Mouse (Mus musculus) limb, embryonic 12.5 days (tissue): ENCODE results near the gene Sema6d. TPM values are rescaled to one million over a fixed set of nuclear protein-coding genes. Genes with fewer than 3 reads are reported as not detected.

Experiments used
- ATAC-seq: fragments of 200-750 bp; cut with Nextera tagmentation; 2 replicates; pipeline ENCODE4 v1.8.0; 2017; ENCODE audit warnings: low read depth, moderate TSS enrichment; ENCODE audit not compliant: insufficient number of reproducible peaks, insufficient read depth, low FRiP score, low TSS enrichment
- H3K27ac ChIP-seq: fragments of 300-500 bp; sonication (generic); 2 replicates; pipeline ENCODE4 v1.5.1; 2016; ENCODE audit warnings: mild to moderate bottlenecking, moderate library complexity
- H3K27me3 ChIP-seq: fragments of 300-500 bp; sonication (generic); 2 replicates; pipeline ENCODE4 v1.6.1; 2016; ENCODE audit warnings: mild to moderate bottlenecking, moderate library complexity
- H3K36me3 ChIP-seq: fragments of 300-500 bp; sonication (generic); 2 replicates; pipeline ENCODE4 v1.6.1; 2016; ENCODE audit warnings: mild to moderate bottlenecking, moderate library complexity
- H3K4me1 ChIP-seq: fragments of 300-500 bp; sonication (generic); replicated peaks from 2 replicates; pipeline ENCODE4 v1.6.1; 2016
- H3K4me2 ChIP-seq: fragments of 300-500 bp; sonication (generic); 2 replicates; pipeline ENCODE4 v1.6.1; 2016; ENCODE audit warnings: mild to moderate bottlenecking, moderate library complexity
- H3K4me3 ChIP-seq: fragments of 300-500 bp; sonication (generic); replicated peaks from 2 replicates; pipeline ENCODE4 v1.5.1; 2016; ENCODE audit warnings: mild to moderate bottlenecking
- H3K9ac ChIP-seq: fragments of 300-500 bp; sonication (generic); replicated peaks from 2 replicates; pipeline ENCODE4 v1.6.1; 2016; ENCODE audit warnings: mild to moderate bottlenecking, moderate library complexity
- H3K9me3 ChIP-seq: fragments of 300-500 bp; sonication (generic); 2 replicates; pipeline ENCODE4 v1.6.1; 2016; ENCODE audit warnings: mild to moderate bottlenecking, moderate library complexity
- WGBS: fragments of 180-500 bp; shearing (Covaris S2); methylation state at CpG from one replicate; pipeline ENCODE4 v1.1.7; 2016; 5-methylcytosine and 5-hydroxymethylcytosine counted together
- polyA plus RNA-seq: library from polyadenylated mRNA; unstranded; fragments of >200 nt; fragmentation: Nextera tagmentation; extraction: Ambion mirVana; gene quantifications from 2 replicates; pipeline ENCODE4 v1.2.1, GENCODE M21; 2016

Gene Sema6d
- polyA plus RNA-seq, 1 experiment from 2014 or later: 6.7 TPM

DNA sequence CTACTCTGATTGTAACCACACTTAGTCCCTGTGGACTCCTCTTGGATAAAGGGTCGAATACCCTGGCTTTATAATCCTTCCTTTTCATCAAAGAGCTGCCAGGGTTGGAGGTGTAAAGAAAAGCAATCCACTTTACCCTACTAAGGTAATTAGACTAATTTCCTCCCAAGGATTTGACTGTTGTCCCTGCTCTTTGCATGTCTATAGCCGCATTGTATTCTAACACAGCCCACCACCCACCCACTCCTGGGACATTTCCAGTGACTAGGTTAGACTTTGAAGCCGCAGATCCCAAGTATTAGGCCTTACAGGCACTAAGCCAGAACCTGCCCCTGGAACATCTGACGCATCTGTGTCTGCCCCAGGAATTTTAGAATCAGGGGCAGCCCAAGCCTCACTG, 547.3 kb downstream of the Sema6d start:
- no peak overlapping the region for H3K4me3 ChIP-seq
- H3K27me3 ChIP-seq: no peaks in the 10 kb centered on the region
- ATAC-seq: no peak
- no peak overlapping the region for H3K27ac ChIP-seq
- H3K36me3 ChIP-seq: no peaks in the 10 kb centered on the region
- no peak overlapping the region for H3K9ac ChIP-seq
- 47% methylated on average over 4 of the region's 4 CpGs for WGBS
- 0 out of 2 replicates have a peak, but pooled peaks cover 4% of the 10 kb centered on the region for H3K4me1 ChIP-seq
- H3K4me2 ChIP-seq: no peak overlapping the region
- no peaks in the 10 kb centered on the region for H3K9me3 ChIP-seq

GRCm38 (mm10) chr2:124639221-124639963, 549.6 kb downstream of the Sema6d start:
- no peak for ATAC-seq
- Histone ChIP-seq H3K9ac (no peak overlapping the region), H3K36me3 (no peaks in the 10 kb centered on the region), H3K4me2 (no peak overlapping the region), H3K4me1 (0 out of 2 replicates have a peak, but pooled peaks cover 4% of the 10 kb centered on the region), H3K4me3 (no peak overlapping the region), H3K9me3 (no peaks in the 10 kb centered on the region), H3K27me3 (no peaks in the 10 kb centered on the region), H3K27ac (no peak overlapping the region)
- 72% methylated on average over 5 of the region's 5 CpGs for WGBS

- H3K27ac ChIP-seq: no peak overlapping the region
- no peaks in the 10 kb centered on the region for H3K9me3 ChIP-seq
- H3K4me3 ChIP-seq: no peak overlapping the region
- 0 out of 2 replicates have a peak, but pooled peaks cover 4% of the 10 kb centered on the region for H3K4me1 ChIP-seq
- no peaks in the 10 kb centered on the region for H3K36me3 ChIP-seq
- no peak overlapping the region for H3K4me2 ChIP-seq
- no peak overlapping the region for H3K9ac ChIP-seq
- H3K27me3 ChIP-seq: no peaks in the 10 kb centered on the region
- ATAC-seq: no peak
- WGBS: 34% methylated on average over 6 of the region's 6 CpGs
Measured at GRCm38 (mm10) chr2:124640500-124641193, 550.9 kb downstream of the Sema6d start.

DNA sequence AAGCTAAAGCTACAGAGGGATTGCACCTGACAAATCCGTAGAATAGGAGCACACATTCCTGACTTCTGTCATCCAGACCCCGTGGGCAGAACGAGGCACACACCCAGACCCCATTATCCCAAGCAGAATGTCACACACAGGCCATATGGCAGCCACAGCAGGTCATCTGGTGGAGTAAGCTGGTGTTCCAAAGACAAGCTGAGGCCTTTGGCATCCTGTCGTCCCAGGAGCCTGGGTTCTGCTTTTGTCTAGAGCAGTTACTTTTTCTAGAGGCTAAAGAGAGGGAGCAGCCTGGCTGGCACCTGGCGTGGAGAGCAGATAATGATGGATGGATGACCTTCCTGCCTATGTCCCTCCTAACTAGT, 551.4 kb downstream of the Sema6d start:
- H3K9me3 ChIP-seq: no peaks in the 10 kb centered on the region
- no peak overlapping the region for H3K4me2 ChIP-seq
- WGBS: 22% methylated on average over 5 of the region's 5 CpGs
- H3K36me3 ChIP-seq: no peaks in the 10 kb centered on the region
- no peak overlapping the region for H3K9ac ChIP-seq
- H3K27me3 ChIP-seq: no peaks in the 10 kb centered on the region
- no peak overlapping the region for H3K4me3 ChIP-seq
- no peak for ATAC-seq
- 0 out of 2 replicates have a peak, but pooled peaks cover 4% of the 10 kb centered on the region for H3K4me1 ChIP-seq
- H3K27ac ChIP-seq: no peak overlapping the region

DNA sequence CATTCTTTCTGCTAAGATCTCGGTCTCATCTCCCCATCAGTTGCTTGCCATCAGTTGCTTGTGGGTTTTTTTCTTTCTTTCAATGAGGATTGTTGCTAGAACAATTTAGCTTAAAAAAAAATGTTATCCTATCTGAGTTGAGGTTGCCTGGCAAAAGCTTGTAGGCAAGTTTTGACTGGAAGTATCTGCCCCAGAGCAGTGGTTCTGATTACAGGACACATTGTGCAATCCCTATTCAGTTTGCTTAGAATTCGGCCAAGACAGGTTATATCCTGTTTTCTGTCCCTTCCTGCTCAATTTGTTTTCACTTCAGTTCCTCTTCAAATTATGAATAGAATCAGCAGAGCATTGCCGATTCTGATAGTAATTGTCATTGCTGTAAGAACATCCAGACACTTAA, 552.4 kb downstream of the Sema6d start:
- H3K27ac ChIP-seq: no peak overlapping the region
- H3K4me2 ChIP-seq: no peak overlapping the region
- WGBS: 74% methylated on average over 3 of the region's 3 CpGs
- H3K9ac ChIP-seq: no peak overlapping the region
- H3K4me1 ChIP-seq: no peaks in the 10 kb centered on the region
- H3K4me3 ChIP-seq: no peak overlapping the region
- no peaks in the 10 kb centered on the region for H3K9me3 ChIP-seq
- ATAC-seq: no peak
- no peaks in the 10 kb centered on the region for H3K27me3 ChIP-seq
- H3K36me3 ChIP-seq: no peaks in the 10 kb centered on the region

- H3K27me3 ChIP-seq: no peaks in the 10 kb centered on the region
- no peaks in the 10 kb centered on the region for H3K36me3 ChIP-seq
- ATAC-seq: no peak
- H3K4me2 ChIP-seq: no peak overlapping the region
- H3K9ac ChIP-seq: no peak overlapping the region
- 92% methylated on average over 2 of the region's 2 CpGs for WGBS
- no peaks in the 10 kb centered on the region for H3K9me3 ChIP-seq
- H3K4me3 ChIP-seq: no peak overlapping the region
- H3K27ac ChIP-seq: no peak overlapping the region
- H3K4me1 ChIP-seq: no peaks in the 10 kb centered on the region
Measured at GRCm38 (mm10) chr2:124650609-124651008, 560.8 kb downstream of the Sema6d start.

- H3K9me3 ChIP-seq: no peaks in the 10 kb centered on the region
- WGBS: 87% methylated on average over 5 of the region's 5 CpGs
- H3K4me1 ChIP-seq: no peaks in the 10 kb centered on the region
- no peak overlapping the region for H3K27ac ChIP-seq
- H3K27me3 ChIP-seq: no peaks in the 10 kb centered on the region
- H3K4me2 ChIP-seq: no peak overlapping the region
- no peak overlapping the region for H3K4me3 ChIP-seq
- no peak overlapping the region for H3K9ac ChIP-seq
- no peaks in the 10 kb centered on the region for H3K36me3 ChIP-seq
- no peak for ATAC-seq
Measured at GRCm38 (mm10) chr2:124651146-124651545, 561.4 kb downstream of the Sema6d start.

- no peak for ATAC-seq
- Histone ChIP-seq H3K9ac (no peak overlapping the region), H3K4me3 (no peak overlapping the region), H3K4me2 (no peak overlapping the region), H3K27ac (no peak overlapping the region), H3K27me3 (no peaks in the 10 kb centered on the region), H3K9me3 (no peaks in the 10 kb centered on the region), H3K36me3 (0 out of 2 replicates have a peak, but pooled peaks cover 3% of the 10 kb centered on the region), H3K4me1 (no peaks in the 10 kb centered on the region)
- 94% methylated on average over 7 of the region's 7 CpGs for WGBS
Measured at GRCm38 (mm10) chr2:124653161-124653560, 563.4 kb downstream of the Sema6d start.

DNA sequence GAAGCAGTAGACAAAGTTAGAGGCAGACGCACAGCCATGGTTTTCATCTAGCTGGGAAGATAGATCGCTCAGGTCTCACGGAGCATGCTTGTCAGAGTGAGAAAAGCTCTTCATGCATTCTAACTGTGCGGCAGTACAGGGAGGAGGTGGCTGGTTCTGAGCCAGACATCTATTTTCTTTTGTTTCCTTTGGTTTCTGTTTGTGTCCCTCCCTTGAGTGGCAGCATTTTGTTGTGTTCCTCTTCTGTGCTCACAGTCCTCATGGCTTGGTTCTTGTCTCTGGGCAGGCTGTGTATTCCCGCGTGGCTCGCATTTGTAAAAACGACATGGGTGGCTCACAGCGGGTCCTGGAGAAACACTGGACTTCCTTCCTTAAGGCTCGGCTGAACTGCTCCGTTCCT, 567.6 kb downstream of the Sema6d start:
- Histone ChIP-seq H3K4me2 (no peak overlapping the region), H3K9me3 (no peaks in the 10 kb centered on the region), H3K9ac (no peak overlapping the region), H3K27ac (no peak overlapping the region), H3K36me3 (0 out of 2 replicates have a peak, but pooled peaks cover 3% of the 10 kb centered on the region), H3K27me3 (no peaks in the 10 kb centered on the region), H3K4me3 (no peak overlapping the region), H3K4me1 (peaks cover 2% of the 10 kb centered on the region; the same call in 1 of the 2 replicates)
- 89% methylated on average over 11 of the region's 11 CpGs for WGBS
- ATAC-seq: no peak

GRCm38 (mm10) chr2:124658374-124658773, 568.6 kb downstream of the Sema6d start:
- H3K27ac ChIP-seq: no peak overlapping the region
- peaks cover 4% of the 10 kb centered on the region; the same call in 1 of the 2 replicates for H3K4me1 ChIP-seq
- no peak overlapping the region for H3K9ac ChIP-seq
- H3K4me3 ChIP-seq: no peak overlapping the region
- H3K9me3 ChIP-seq: no peaks in the 10 kb centered on the region
- no peak overlapping the region for H3K4me2 ChIP-seq
- 93% methylated on average over 14 of the region's 14 CpGs for WGBS
- H3K36me3 ChIP-seq: 0 out of 2 replicates have a peak, but pooled peaks cover 3% of the 10 kb centered on the region
- no peaks in the 10 kb centered on the region for H3K27me3 ChIP-seq
- no peak for ATAC-seq

DNA sequence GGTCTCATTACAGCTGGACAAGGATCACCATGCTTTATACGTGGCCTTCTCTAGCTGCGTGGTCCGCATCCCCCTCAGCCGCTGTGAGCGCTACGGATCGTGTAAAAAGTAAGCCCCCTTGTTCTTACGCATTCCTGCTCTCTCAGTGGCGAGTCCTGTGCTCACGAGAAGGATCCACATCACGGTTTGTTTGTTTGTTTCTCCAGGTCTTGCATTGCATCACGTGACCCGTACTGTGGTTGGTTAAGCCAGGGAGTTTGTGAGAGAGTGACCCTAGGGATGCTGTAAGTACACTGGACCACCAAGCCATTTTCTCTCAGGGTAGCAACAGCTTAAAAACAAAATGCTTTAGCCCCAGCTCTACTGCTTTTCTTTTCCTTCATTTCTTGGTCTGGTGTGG, 569.8 kb downstream of the Sema6d start:
- Histone ChIP-seq H3K4me1 (peaks cover 4% of the 10 kb centered on the region; the same call in 1 of the 2 replicates), H3K27ac (no peak overlapping the region), H3K36me3 (0 out of 2 replicates have a peak, but pooled peaks cover 3% of the 10 kb centered on the region), H3K4me2 (no peak overlapping the region), H3K4me3 (no peak overlapping the region), H3K27me3 (no peaks in the 10 kb centered on the region), H3K9me3 (no peaks in the 10 kb centered on the region), H3K9ac (no peak overlapping the region)
- ATAC-seq: no peak
- WGBS: 91% methylated on average over 13 of the region's 13 CpGs
